In the genomic region with DNA sequence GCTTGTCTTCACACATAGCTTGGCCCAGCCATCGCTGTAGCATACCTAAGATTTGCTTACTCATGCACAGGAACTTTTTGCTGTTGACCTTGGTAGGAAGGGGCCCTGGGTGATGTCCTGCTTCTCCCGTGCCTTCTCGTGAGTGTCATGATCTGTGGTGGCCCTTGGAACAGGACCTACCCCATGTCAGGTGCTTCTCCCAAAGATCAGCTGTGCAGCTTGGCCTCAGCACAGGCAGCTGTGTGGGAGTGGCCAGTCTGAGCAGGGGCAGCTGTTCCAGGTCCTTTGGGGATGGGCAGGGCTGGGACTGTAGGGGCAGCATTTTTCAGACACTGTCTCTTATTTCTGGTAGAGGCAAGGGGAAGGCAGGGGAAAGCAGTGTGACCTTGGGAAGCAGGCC, we compare ENCODE assay signal across 9 mouse cellular contexts. TPM values are rescaled to one million over a fixed set of nuclear protein-coding genes. Genes with fewer than 3 reads are reported as not detected.
DNase-seq lines count a peak whose midpoint lies in the region; ATAC-seq and TF ChIP-seq lines count a peak whose summit lies in the region.
"Had no signal": no experiment of that assay in that cellular context is flagged by ENCODE, and none has a peak within 500 bp of the region (broad histone marks: within the 10 kb centered on the region; RNA-seq: fewer than 3 reads in every experiment).

No protein-coding gene starts in this region.

- H3K27ac ChIP-seq in liver, embryonic 11.5 days (ENCODE audit: low read depth, low read length) = no peak overlapping the region
- no peak overlapping the region for H3K27ac ChIP-seq in intestine, postnatal 0 days (ENCODE audit: low read depth, low read length)

- H3K36me3 ChIP-seq in liver, embryonic 11.5 days (ENCODE audit: control insufficient read depth, insufficient read depth, low read length) = no peaks in the 10 kb centered on the region
- H3K36me3 ChIP-seq in intestine, postnatal 0 days (ENCODE audit: control insufficient read depth, insufficient read depth) = peaks cover 3% of the 10 kb centered on the region; the same call in 1 of the 2 replicates

- H3K4me2 ChIP-seq in liver, embryonic 11.5 days = no peak overlapping the region
- no peak overlapping the region for H3K4me2 ChIP-seq in intestine, postnatal 0 days (replicated peaks; ENCODE audit: low read depth)

- no peaks in the 10 kb centered on the region for H3K27me3 ChIP-seq in liver, embryonic 11.5 days (replicated peaks; ENCODE audit: control insufficient read depth, insufficient read depth, low read length)
- no peaks in the 10 kb centered on the region for H3K27me3 ChIP-seq in intestine, postnatal 0 days (replicated peaks; ENCODE audit: control insufficient read depth, insufficient read depth, low read length)

- no peak for TF ChIP-seq CTCF in intestine, postnatal 0 days (IDR thresholded peaks at IDR 0.05; ENCODE audit: low read depth)

- peak; percentile 19 for DNase-seq in adrenal gland, postnatal 10 days
- no peak for DNase-seq in adrenal gland, postnatal 25 days
- peak; percentile 29 for DNase-seq in liver
- no peak for DNase-seq in liver, embryonic 11.5 days (ENCODE audit: low spot score)
- DNase-seq in thymus, postnatal 36 days = no peak
- no peak for DNase-seq in Muller cell, postnatal 12 days (ENCODE audit: inconsistent ontology term)

- 49% methylated on average over 3 of the region's 3 CpGs for WGBS in liver, embryonic 11.5 days
- 32% methylated on average over 3 of the region's 3 CpGs for WGBS in intestine, postnatal 0 days

- H3K4me3 ChIP-seq in liver, embryonic 11.5 days (ENCODE audit: low read depth, low read length) = no peak overlapping the region
- H3K4me3 ChIP-seq in intestine, postnatal 0 days (ENCODE audit: low read depth, low read length) = no peak overlapping the region

- H3K9ac ChIP-seq in liver, embryonic 11.5 days (ENCODE audit: low read depth, low read length) = no peak overlapping the region
- H3K9ac ChIP-seq in intestine, postnatal 0 days (ENCODE audit: low read depth, low read length) = no peak overlapping the region; the same call in 1 of the 2 replicates

- H3K9me3 ChIP-seq in liver, embryonic 11.5 days (ENCODE audit: control insufficient read depth, low read length) = no peaks in the 10 kb centered on the region
- no peaks in the 10 kb centered on the region for H3K9me3 ChIP-seq in intestine, postnatal 0 days (ENCODE audit: control insufficient read depth)

- peaks cover 7% of the 10 kb centered on the region; the same call in 1 of the 2 replicates for H3K4me1 ChIP-seq in liver, embryonic 11.5 days (replicated peaks; ENCODE audit: control insufficient read depth, insufficient read depth, low read length)
- H3K4me1 ChIP-seq in intestine, postnatal 0 days (replicated peaks; ENCODE audit: control insufficient read depth, insufficient read depth, low read length) = 0 out of 2 replicates have a peak, but pooled peaks cover 4% of the 10 kb centered on the region

- no peak for ATAC-seq in liver, embryonic 11.5 days (replicated peaks; ENCODE audit: low FRiP score)
- peak; percentile 32; the same call in 1 of the 2 replicates for ATAC-seq in erythroblast, adult 5-6 weeks (replicated peaks; ENCODE audit: low FRiP score, poor library complexity, severe bottlenecking)
- ATAC-seq in intestine, postnatal 0 days = peak; percentile 54; the same call in 1 of the 2 replicates

RNA-seq across cellular contexts. Expression of a gene that starts 14.5 kb away (rescaled TPM):
- 10 to 100 TPM; 39.1 to 47.7 TPM for total RNA-seq in adrenal gland, postnatal 10 days (2021)
- 54.9 TPM in 2 replicates for total RNA-seq in adrenal gland, postnatal 25 days (2021)
- polyA plus RNA-seq in liver, embryonic 11.5 days (2014; fragmentation: Nextera tagmentation; extraction: Ambion mirVana) = 5.3 and 6.2 TPM in 2 replicates
- 52.2 and 56.7 TPM in 2 replicates for total RNA-seq in erythroblast, adult 5-6 weeks (2015; ENCODE audit: low replicate concordance)
- total RNA-seq in erythroblast, adult 5-6 weeks (2017; ENCODE audit: low replicate concordance) = 24.5 and 32.7 TPM in 2 replicates
- polyA plus RNA-seq in intestine, postnatal 0 days (2015; fragmentation: Nextera tagmentation; extraction: Ambion mirVana) = 3.1 and 4.1 TPM in 2 replicates

RNA-seq across cellular contexts. Expression of a gene that starts 32.5 kb away (rescaled TPM):
- 10 to 100 TPM; 13.1 to 16.2 TPM for total RNA-seq in adrenal gland, postnatal 10 days (2021)
- total RNA-seq in adrenal gland, postnatal 25 days (2021) = 14.7 and 17.9 TPM in 2 replicates
- polyA plus RNA-seq in liver, embryonic 11.5 days (2014; fragmentation: Nextera tagmentation; extraction: Ambion mirVana) = 22.3 and 22.5 TPM in 2 replicates
- 0.77 and 1.3 TPM in 2 replicates for total RNA-seq in erythroblast, adult 5-6 weeks (2015; ENCODE audit: low replicate concordance)
- total RNA-seq in erythroblast, adult 5-6 weeks (2017; ENCODE audit: low replicate concordance) = 1.9 and 6.6 TPM in 2 replicates
- polyA plus RNA-seq in intestine, postnatal 0 days (2015; fragmentation: Nextera tagmentation; extraction: Ambion mirVana) = 7.5 and 8.5 TPM in 2 replicates

RNA-seq across cellular contexts. Expression of a gene that starts 38.4 kb away (rescaled TPM):
- total RNA-seq in adrenal gland, postnatal 10 days (2021) = not detected
- not detected in 2 replicates for total RNA-seq in adrenal gland, postnatal 25 days (2021)
- not detected in 2 replicates for polyA plus RNA-seq in liver, embryonic 11.5 days (2014; fragmentation: Nextera tagmentation; extraction: Ambion mirVana)
- not detected in 2 replicates for total RNA-seq in erythroblast, adult 5-6 weeks (2015; ENCODE audit: low replicate concordance)
- not detected in 2 replicates for total RNA-seq in erythroblast, adult 5-6 weeks (2017; ENCODE audit: low replicate concordance)
- polyA plus RNA-seq in intestine, postnatal 0 days (2015; fragmentation: Nextera tagmentation; extraction: Ambion mirVana) = not detected in 2 replicates
- polyA plus RNA-seq: frontal cortex, adult 2 months had no signal

RNA-seq across cellular contexts. Expression of a gene that starts 53.0 kb away (rescaled TPM):
- 10 to 100 TPM; 13.5 to 15.2 TPM for total RNA-seq in adrenal gland, postnatal 10 days (2021)
- 12.5 and 16.8 TPM in 2 replicates for total RNA-seq in adrenal gland, postnatal 25 days (2021)
- 24.0 and 25.0 TPM in 2 replicates for polyA plus RNA-seq in liver, embryonic 11.5 days (2014; fragmentation: Nextera tagmentation; extraction: Ambion mirVana)
- 3.7 and 6.3 TPM in 2 replicates for total RNA-seq in erythroblast, adult 5-6 weeks (2015; ENCODE audit: low replicate concordance)
- total RNA-seq in erythroblast, adult 5-6 weeks (2017; ENCODE audit: low replicate concordance) = 5.9 and 8.9 TPM in 2 replicates
- 7.6 and 8.3 TPM in 2 replicates for polyA plus RNA-seq in intestine, postnatal 0 days (2015; fragmentation: Nextera tagmentation; extraction: Ambion mirVana)

Comparison
In these comparisons a context has a peak if more than half of its experiments do, and no peak if none do; other contexts are left out.
1. DNase-seq: peak in adrenal gland, postnatal 10 days (single experiment) and liver (single experiment); none in adrenal gland, postnatal 25 days (single experiment), liver, embryonic 11.5 days (single experiment), thymus, postnatal 36 days (0 of 2) and Muller cell, postnatal 12 days (single experiment).